Mouse (Mus musculus): ENCODE results near the gene Rabgap1.

DNA sequence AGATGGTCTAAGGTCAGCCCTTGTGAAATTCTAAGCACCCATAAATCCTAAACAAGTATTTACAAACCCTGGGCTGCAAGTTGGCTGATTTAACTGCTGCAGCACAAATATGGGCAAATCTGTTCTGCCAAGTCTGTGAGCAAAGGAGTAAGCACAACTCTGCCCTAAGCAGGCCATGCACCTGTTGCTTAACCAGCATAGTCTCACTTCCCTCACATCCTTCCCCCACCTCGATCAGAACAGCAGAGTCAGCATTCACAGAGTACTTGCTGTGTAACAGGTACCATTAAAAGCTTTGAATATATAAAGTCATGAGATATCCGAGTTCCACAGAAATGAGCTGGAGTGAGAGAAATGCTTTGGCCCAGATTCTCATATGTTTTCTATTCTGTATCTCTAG lies 135.1 kb downstream of the Rabgap1 start:
- TF ChIP-seq TBP (IDR thresholded peaks at IDR 0.05; ENCODE audit: low read depth, low read length): no peak
- no peak for TF ChIP-seq CTCF (IDR thresholded peaks at IDR 0.05 in 2 of 3, conservative IDR thresholded peaks at IDR 0.05 in 1 of 3; ENCODE audit: control insufficient read depth in 1 of 3, insufficient read depth in 1 of 3, low read depth in 2 of 3, low read length in 3 of 3, poor library complexity in 1 of 3, severe bottlenecking in 1 of 3)
- no peak for TF ChIP-seq NELFE (IDR thresholded peaks at IDR 0.05; ENCODE audit: low read depth, low read length)
- TF ChIP-seq TCF12 (IDR thresholded peaks at IDR 0.05; ENCODE audit: low read depth, low read length): no peak
- TF ChIP-seq ZC3H11A (IDR thresholded peaks at IDR 0.05; ENCODE audit: low read depth, low read length): no peak
- no peak for TF ChIP-seq ZKSCAN1 (IDR thresholded peaks at IDR 0.05; ENCODE audit: low read depth, low read length)

All from MEL (cell line).